Mouse (Mus musculus) left cerebral cortex, postnatal 10 days (tissue): ENCODE results near the gene Junb. TPM values are rescaled to one million over a fixed set of nuclear protein-coding genes. Genes with fewer than 3 reads are reported as not detected.

Experiments
- DNase-seq, 2 experiments: peaks; one replicate each; pipeline ENCODE4 v3.0.0; 2021 to 2022; ENCODE audit warnings: low spot score in 2 of 2, mixed read lengths in 1 of 2; ENCODE audit errors: extremely low spot score in 1 of 2
- intact Hi-C: fragments of 180-260 bp; cut with DNase I; formaldehyde crosslinking; loops from one replicate; pipeline ENCODE4 v1.15.1; 2025
- total RNA-seq, 2 experiments: library from RNA; stranded (reverse); gene quantifications; 2 replicates each; pipeline ENCODE4 v1.2.3; 2021

Junb gene
- total RNA-seq: 10 to 100 TPM; 29.9 to 33.0 TPM

- peak; percentile 92 to 97 for DNase-seq
- intact Hi-C loops: no loop called here
Measured at GRCm38 (mm10) chr8:84978248-84978940, at the start of gene Junb. Gene Junb (minus strand): TSS chr8:84978718.

GRCm38 (mm10) chr8:85027922-85028321 is 49.4 kb upstream of the Junb start:
- intact Hi-C loops: no loop called here
- no peak for DNase-seq

- DNase-seq: no peak
- intact Hi-C loops: no loop called here
Measured at GRCm38 (mm10) chr8:85027516-85027855, 49.0 kb upstream of the Junb start.

- intact Hi-C loops: no loop called here
- peak; percentile 93 to 98 for DNase-seq
Measured at GRCm38 (mm10) chr8:85026670-85027515, 48.4 kb upstream of the Junb start, which contains the start of gene Trir. Gene Trir (plus strand): TSS chr8:85026823.

- DNase-seq: peak; percentile 86 to 90
- intact Hi-C loops: no loop called here
Measured at GRCm38 (mm10) chr8:85025098-85025932, 46.8 kb upstream of the Junb start, which contains the start of gene Asna1. Gene Asna1 (minus strand): TSS chr8:85025281.

GRCm38 (mm10) chr8:85023846-85024245 is 45.3 kb upstream of the Junb start:
- intact Hi-C loops: no loop called here
- DNase-seq: no peak

GRCm38 (mm10) chr8:85021514-85022055 is 43.1 kb upstream of the Junb start:
- DNase-seq: no peak
- intact Hi-C loops: no loop called here

- intact Hi-C loops: no loop called here
Measured at GRCm38 (mm10) chr8:85017209-85017608, 38.7 kb upstream of the Junb start.

GRCm38 (mm10) chr8:85016724-85017123 is 38.2 kb upstream of the Junb start:
- no peak for DNase-seq
- intact Hi-C loops: no loop called here

More at GRCm38 (mm10) chr8:85017209-85017608, 38.7 kb upstream of the Junb start:
- no peak for DNase-seq

GRCm38 (mm10) chr8:85014431-85014830 is 35.9 kb upstream of the Junb start, which contains the start of gene Best2:
Gene Best2 (minus strand): TSS chr8:85014531.
- intact Hi-C loops: no loop called here
- DNase-seq: no peak

GRCm38 (mm10) chr8:85013230-85013840 is 34.8 kb upstream of the Junb start:
- intact Hi-C loops: no loop called here

GRCm38 (mm10) chr8:85011242-85011641 is 32.7 kb upstream of the Junb start:
- intact Hi-C loops: no loop called here
- DNase-seq: no peak

More at GRCm38 (mm10) chr8:85013230-85013840, 34.8 kb upstream of the Junb start:
- peak in 1 of 2 experiments; percentile 81 for DNase-seq

GRCm38 (mm10) chr8:85007686-85008085 is 29.2 kb upstream of the Junb start:
- peak in 1 of 2 experiments; percentile 58 for DNase-seq
- intact Hi-C loops: no loop called here

GRCm38 (mm10) chr8:84997649-84998295 is 19.3 kb upstream of the Junb start:
- peak; percentile 88 to 94 for DNase-seq
- intact Hi-C loops: no loop called here

GRCm38 (mm10) chr8:84996978-84997377 is 18.5 kb upstream of the Junb start:
- intact Hi-C loops: no loop called here
- DNase-seq: no peak

GRCm38 (mm10) chr8:84995680-84996079 is 17.2 kb upstream of the Junb start:
- intact Hi-C loops: no loop called here
- DNase-seq: no peak

GRCm38 (mm10) chr8:84994375-84994774 is 15.9 kb upstream of the Junb start:
- intact Hi-C loops: no loop called here

GRCm38 (mm10) chr8:84990836-84991235 is 12.3 kb upstream of the Junb start:
- intact Hi-C loops: loop anchor here (1.0 kb wide), 1 partner anchor 16 kb away; no protein-coding TSS in a partner anchor
- no peak for DNase-seq

More at GRCm38 (mm10) chr8:84994375-84994774, 15.9 kb upstream of the Junb start:
- DNase-seq: no peak
